17 mouse cellular contexts compared by ENCODE assay signal in the genomic region with DNA sequence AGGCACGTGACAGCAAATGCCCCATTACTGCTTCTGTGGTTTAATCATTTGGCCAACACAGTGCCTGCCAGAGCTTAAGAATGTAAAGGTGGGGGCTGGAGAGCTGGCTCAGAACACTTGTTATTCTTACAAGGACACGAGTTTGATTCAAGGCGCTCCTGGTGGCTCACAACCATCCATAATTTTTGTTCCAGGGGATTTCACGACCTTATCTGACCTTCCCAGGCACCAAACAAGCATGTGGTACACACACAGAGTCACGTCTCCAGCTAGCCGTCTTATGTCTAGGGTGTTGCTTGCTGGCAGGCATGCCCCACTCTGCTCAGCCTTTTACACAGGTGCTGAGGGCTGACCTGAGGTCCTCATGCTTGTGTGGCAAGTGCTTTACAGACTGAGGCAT. TPM values are rescaled to one million over a fixed set of nuclear protein-coding genes. Genes with fewer than 3 reads are reported as not detected.
"Had no signal": no experiment of that assay in that cellular context is flagged by ENCODE, and none has a peak within 500 bp of the region (broad histone marks: within the 10 kb centered on the region; RNA-seq: fewer than 3 reads in every experiment).

No protein-coding gene starts in this region.

- H3K4me3 ChIP-seq: limb, embryonic 12.5 days; liver, embryonic 13.5 days; lung, embryonic 15.5 days; megakaryocyte, embryonic 14.5 days; midbrain, embryonic 15.5 days; neural tube, embryonic 12.5 days had no signal

- H3K27me3 ChIP-seq: limb, embryonic 12.5 days; liver, embryonic 13.5 days; lung, embryonic 15.5 days; megakaryocyte, embryonic 14.5 days; midbrain, embryonic 15.5 days; neural tube, embryonic 12.5 days had no signal

- H3K4me2 ChIP-seq: limb, embryonic 12.5 days; liver, embryonic 13.5 days; lung, embryonic 15.5 days; midbrain, embryonic 11.5 days; midbrain, embryonic 15.5 days; neural tube, embryonic 12.5 days had no signal

- H3K27ac ChIP-seq: limb, embryonic 12.5 days; liver, embryonic 13.5 days; lung, embryonic 15.5 days; macrophage; midbrain, embryonic 15.5 days; neural tube, embryonic 12.5 days; stomach, postnatal 0 days had no signal

- DNase-seq: layer of hippocampus, adult 9-11 months; layer of hippocampus, postnatal 36 days; liver; liver, embryonic 13.5 days; liver, postnatal 0 days; lung, postnatal 14 days; thymus, postnatal 14 days had no signal

- H3K4me1 ChIP-seq: limb, embryonic 12.5 days; liver, embryonic 13.5 days; lung, embryonic 15.5 days; megakaryocyte, embryonic 14.5 days; midbrain, embryonic 15.5 days; neural tube, embryonic 12.5 days had no signal

- ATAC-seq: intestine, embryonic 16.5 days; liver, postnatal 0 days; midbrain, embryonic 15.5 days had no signal

- H3K9ac ChIP-seq: limb, embryonic 12.5 days; liver, embryonic 13.5 days; liver, postnatal 0 days; lung, embryonic 15.5 days; midbrain, embryonic 15.5 days; neural tube, embryonic 12.5 days had no signal

- H3K9me3 ChIP-seq: limb, embryonic 12.5 days; liver, embryonic 13.5 days; lung, embryonic 15.5 days; megakaryocyte, embryonic 14.5 days; midbrain, embryonic 15.5 days; neural tube, embryonic 12.5 days had no signal

RNA-seq across cellular contexts. Expression of a gene that starts 20.6 kb away (rescaled TPM):
- total RNA-seq: monocyte, adult 5-6 weeks had no signal
- polyA plus RNA-seq: liver, postnatal 0 days had no signal
